Mouse (Mus musculus): ENCODE measurements at regions not wholly inside any gene's neighbourhood (a gene's known extent, or its start where the extent isn't known, plus 50 kb on each side); places are given as distances from the start of the nearest gene placed in this dataset.

GRCm38 (mm10) chr3:49520088-49520487 is 237.0 kb downstream of the Pcdh18 start:
- no peak for DNase-seq (ENCODE audit: low read depth, low spot score)

- DNase-seq (ENCODE audit: low read depth, low spot score) = peak; percentile 6
Observed at GRCm38 (mm10) chr3:49504581-49504980, 252.5 kb downstream of the Pcdh18 start.

GRCm38 (mm10) chr3:49502351-49502750 is 254.8 kb downstream of the Pcdh18 start:
- DNase-seq (ENCODE audit: low read depth, low spot score) = no peak

GRCm38 (mm10) chr3:49485105-49485504 is 272.0 kb downstream of the Pcdh18 start:
- no peak for DNase-seq (ENCODE audit: low read depth, low spot score)
